Mouse (Mus musculus) embryo, embryonic 11 days (tissue): Measurements from ENCODE around the gene Saysd1.

Experiments
- DNase-seq: peaks from one replicate; pipeline ENCODE4 v3.0.0-alpha.2; 2015

Gene Saysd1

GRCm38 (mm10) chr14:20103207-20103606 is 35.1 kb downstream of the Saysd1 start:
- no peak for DNase-seq

DNA sequence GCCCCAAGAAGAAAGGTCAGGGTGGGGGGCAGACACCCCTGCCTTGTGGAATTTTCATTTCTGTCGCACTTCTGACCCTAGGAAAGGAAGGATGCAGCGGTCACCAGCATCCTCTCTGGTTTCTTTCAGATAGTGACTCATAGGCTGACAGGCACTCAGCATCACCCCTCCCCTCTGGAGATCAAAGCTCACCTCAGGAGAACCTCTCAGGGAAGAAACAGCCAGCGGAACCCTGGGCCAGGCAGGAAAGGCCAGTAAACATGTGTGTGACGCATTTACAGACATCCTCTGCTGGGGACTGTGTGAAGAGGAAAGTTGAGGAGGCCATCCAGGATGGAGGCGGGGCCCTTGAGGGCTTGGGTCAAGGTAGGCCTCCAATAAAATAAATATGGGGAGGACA is 40.3 kb downstream of the Saysd1 start:
- no peak for DNase-seq

- DNase-seq = no peak
Measured at GRCm38 (mm10) chr14:20094942-20095341, 43.4 kb downstream of the Saysd1 start.

DNA sequence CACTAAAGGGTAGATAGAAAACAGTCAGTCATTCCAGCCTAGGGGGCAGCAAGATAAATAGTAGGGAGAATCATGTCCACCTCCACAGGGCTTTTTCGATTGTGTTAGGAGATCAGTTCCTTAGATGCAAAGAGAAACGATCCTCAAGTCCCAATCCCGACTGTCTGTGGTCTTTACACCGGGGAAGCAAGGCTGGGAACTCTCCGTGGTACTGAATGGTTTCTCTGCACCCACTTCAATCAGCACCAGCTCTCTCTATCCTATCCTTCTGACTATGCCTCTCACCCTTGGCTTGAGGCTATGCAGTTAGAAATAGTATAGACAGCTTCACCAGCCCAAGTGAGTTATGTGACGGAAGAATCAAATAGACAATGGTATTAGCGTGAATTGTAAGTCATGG is 44.8 kb downstream of the Saysd1 start:
- DNase-seq = peak; percentile 80

DNA sequence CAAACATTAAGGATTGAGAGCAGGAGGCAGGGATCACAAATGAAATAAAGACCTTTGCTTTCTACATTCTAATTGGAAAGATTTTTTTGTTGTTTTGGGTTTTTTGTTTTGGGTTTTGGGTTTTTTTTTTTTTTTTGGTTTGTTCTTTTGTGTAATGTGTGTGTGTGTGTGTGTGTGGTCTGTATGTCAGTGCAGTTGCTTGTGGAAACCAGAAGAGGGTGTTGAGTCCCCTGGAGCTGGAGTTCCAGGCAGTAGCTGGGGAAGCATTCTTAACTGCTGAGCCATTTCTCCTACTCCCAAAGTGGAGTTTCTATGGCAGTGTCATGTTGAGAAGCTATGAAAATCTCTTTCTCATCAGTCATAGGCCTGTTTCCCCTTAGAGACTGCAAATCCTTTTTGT is 54.0 kb downstream of the Saysd1 start:
- DNase-seq = no peak

DNA sequence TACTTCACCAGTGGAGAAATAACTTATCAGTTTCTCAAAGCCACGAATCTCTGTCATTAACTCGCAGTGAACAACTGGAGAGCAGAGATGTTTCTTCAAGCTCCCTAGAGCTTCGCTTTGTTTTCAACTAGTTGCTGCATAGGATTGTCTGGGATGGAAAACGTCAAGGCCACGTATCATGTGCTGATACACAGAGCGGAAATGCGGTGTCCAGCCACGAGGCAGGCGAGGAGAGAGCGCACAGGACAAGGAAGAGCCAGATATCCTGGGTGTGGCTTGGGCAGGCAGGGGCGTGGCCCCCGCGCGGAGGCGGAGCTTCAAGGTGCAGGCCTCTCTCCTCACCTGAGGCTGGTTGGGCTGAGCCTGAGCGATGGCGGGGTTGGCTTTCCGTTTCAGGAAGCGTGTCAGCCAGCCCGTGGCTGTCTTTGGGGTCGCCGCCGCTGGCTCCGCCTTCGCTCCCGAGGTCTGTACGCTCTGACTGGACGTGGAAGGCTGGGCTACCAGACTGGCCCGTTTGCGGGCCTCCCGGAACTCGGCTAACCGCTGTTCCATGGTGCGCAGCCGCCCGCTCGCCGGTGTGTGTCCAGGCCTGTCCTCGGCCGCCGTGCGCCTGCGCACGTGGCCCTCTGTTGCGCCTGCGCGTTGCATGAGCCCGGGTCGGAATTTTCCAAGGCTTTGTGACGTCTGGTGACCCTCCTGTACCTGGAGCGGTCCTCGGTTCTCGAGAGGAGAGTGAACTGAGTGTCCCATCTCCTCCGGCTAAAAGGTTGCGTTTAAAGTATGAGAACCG is 55.6 kb downstream of the Saysd1 start:
- DNase-seq = peak; percentile 95

DNA sequence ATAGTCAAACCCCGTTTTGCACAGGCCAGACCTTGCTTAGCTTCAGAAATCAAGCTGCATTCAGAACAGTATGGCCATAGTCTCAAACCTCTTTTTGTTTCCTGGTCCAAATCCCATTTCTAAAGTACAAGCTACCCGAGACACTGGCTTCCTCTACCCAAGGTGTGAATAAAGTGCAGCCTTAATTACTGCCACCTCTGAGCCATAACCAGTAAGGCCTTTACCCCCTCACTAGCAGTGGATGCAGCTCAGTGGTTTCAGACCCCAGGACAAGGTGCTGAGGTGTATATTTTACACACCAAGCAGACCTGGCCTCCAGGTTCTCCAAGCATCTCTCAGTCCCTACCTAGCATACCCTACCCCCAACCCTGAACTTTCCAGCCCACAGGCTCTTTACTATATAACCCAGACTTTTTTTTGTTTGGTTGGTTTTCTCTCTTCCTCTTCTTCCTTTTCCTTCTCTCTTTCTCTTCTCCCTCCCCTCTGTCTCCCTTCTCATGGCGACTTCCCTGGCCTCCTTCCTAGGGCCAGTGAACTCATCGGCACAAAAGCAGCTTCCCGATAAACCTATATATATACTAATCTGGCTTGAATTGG is 56.3 kb downstream of the Saysd1 start:
- no peak for DNase-seq

GRCm38 (mm10) chr14:20081084-20081483 is 57.2 kb downstream of the Saysd1 start:
- no peak for DNase-seq

- DNase-seq = no peak
Measured at GRCm38 (mm10) chr14:20077181-20077580, 61.2 kb downstream of the Saysd1 start.

GRCm38 (mm10) chr14:20075544-20075943 is 62.8 kb downstream of the Saysd1 start:
- DNase-seq = no peak

- no peak for DNase-seq
Measured at GRCm38 (mm10) chr14:20074759-20075158, 63.6 kb downstream of the Saysd1 start.

DNA sequence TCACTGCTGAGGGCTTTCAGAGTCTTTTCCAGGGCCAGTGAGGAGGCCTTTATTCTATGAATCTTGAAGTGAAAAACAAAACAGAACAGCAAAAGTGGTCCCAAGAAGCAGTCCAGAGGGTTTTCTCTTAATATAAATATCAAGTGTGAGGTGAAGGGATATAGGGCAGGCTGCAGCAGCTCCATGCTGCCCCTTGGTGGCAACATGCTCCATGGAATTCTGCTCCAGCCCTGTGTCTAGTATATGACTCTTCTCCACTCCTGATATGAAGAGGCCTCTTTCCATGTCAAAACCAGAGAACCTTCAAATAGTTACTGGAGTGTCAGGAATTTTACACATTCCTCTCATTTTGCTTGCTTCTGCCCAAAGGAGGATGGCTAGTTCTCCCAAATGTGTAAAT is 67.7 kb downstream of the Saysd1 start:
- DNase-seq = peak; percentile 51

- no peak for DNase-seq
Measured at GRCm38 (mm10) chr14:20068365-20068764, 70.0 kb downstream of the Saysd1 start.

DNA sequence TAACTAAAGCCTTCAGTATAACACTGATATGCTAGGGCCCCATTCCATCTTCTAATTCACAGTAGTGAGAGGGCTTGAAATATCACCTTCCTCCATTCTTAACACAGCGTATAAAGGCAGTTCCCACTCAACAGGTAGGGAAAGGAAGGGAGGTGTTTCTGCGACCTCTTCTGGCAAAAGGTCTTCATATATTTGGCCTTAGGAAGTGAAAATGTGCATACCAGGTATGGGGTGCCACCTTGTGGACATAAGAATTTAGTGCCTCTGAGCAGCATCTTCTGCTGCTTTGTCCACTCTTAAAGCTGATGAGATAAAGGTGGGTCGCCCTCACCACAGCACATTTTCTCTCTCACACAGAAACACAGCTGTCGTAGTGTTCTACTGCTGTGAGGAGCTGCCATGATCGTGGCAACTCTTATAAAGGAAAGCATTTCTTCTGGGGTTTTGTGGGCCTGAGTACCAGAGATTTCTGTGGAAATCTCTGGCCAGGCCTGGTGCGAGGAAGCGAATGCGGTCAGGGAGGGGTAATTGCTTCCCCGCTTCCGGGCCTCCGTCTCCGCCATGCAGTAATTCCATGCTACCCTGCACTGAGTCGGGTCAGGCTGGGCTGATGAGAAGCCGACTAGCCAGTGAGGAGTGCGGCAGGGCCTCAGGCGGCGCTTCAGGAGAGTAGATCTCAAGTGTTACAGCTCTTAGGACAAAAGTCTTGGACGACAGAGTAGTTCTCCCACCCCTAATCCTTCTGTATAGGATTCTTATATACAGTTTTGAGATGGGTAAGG is 70.8 kb downstream of the Saysd1 start:
- peak; percentile 89 for DNase-seq

DNA sequence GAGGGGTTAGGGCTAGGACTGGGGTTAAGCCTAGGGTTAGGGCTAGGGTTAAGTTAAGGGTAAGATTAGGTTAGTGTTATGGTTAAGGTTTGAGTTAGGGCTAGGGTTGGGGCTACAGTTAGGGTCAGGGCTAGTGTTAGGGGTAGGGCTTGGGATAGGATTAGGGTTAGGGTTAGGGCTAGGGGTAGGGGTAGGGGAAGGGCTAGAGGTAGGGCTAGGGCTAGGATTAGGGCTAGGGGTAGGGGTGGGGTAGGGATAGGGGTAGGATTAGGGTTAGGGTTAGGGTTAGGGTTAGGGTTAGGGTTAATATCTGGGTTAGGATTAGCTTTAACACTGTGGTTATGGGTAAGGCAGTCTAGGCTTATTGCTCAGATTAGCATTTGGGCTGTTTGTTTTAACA is 73.6 kb downstream of the Saysd1 start:
- no peak for DNase-seq

DNA sequence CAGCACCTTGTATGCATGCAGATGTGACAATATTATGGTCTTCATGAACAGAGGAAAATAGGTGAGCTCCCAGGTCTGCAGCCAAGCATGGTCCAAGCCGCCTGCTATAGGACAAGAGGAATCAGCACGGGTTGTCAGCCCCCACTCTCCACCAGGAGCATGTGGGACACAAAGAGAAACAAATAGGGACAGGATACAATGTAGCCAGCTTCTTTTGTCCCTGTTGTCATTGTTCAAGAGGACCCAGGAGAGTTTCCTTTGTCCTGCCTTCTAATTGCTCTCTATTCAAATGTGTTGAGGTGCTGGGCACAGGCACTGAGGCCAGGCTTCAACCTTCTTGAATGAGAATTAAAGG is 89.9 kb downstream of the Saysd1 start:
- no peak for DNase-seq

DNA sequence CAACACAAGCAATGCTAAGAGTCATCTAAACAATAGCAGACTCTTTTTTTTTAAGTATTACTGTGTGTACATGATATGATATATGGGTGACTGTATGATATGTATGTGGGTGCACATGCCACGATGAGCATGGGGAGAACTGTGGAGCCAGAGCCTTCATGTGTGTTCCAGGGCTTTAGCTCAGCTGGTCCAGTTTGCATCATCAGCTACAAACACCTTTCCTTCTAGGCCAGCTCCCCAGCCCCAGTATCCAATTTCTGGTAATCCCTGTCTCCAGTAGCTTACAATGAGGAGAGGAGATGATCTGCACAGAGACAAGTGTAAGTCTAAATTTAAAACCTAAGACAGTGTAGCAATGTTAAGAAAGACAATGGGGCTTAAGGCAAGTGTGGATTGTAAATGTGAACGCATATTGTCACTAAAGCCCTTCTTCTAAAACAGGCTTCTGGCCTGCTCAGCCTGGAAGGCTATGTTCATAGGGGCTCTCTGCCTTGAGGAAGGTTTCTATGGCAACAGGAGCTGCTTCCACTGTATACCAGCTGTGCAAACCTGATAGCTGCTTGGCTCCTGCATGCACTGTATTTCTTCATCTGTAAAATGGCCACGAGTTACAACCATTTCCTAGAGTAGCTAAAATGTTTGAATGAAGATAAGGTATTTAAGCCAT is 90.4 kb downstream of the Saysd1 start:
- DNase-seq = peak; percentile 60

GRCm38 (mm10) chr14:20047291-20047690 is 91.0 kb downstream of the Saysd1 start:
- DNase-seq = no peak

GRCm38 (mm10) chr14:20044036-20044435 is 94.3 kb downstream of the Saysd1 start:
- DNase-seq = no peak

DNA sequence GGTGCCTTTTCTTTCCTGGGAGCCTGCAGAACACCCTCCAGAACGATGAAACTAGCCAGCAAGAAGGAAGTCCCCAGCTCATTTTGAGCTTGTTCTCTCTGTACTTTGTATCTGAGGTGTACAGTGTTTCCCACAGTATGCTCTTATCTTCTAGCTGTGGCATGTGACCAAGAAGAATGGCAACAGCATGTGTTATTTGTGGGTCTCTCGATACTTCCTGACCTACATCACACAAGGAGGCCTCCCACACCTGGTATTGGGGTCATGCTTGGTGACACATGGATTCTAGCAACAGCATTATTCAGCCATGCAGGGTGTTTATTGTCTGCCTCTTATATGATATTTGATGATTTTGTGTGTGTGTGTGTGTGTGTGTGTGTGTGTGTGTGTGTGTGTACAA is 96.5 kb downstream of the Saysd1 start:
- no peak for DNase-seq

GRCm38 (mm10) chr14:20040976-20041375 is 97.4 kb downstream of the Saysd1 start:
- DNase-seq = no peak

- DNase-seq = no peak
Measured at GRCm38 (mm10) chr14:20039795-20040194, 98.5 kb downstream of the Saysd1 start.

- no peak for DNase-seq
Measured at GRCm38 (mm10) chr14:20032738-20033116, 105.6 kb downstream of the Saysd1 start.
